Mouse (Mus musculus): Measurements from ENCODE around the gene Rwdd2a.

Rwdd2a gene

DNA sequence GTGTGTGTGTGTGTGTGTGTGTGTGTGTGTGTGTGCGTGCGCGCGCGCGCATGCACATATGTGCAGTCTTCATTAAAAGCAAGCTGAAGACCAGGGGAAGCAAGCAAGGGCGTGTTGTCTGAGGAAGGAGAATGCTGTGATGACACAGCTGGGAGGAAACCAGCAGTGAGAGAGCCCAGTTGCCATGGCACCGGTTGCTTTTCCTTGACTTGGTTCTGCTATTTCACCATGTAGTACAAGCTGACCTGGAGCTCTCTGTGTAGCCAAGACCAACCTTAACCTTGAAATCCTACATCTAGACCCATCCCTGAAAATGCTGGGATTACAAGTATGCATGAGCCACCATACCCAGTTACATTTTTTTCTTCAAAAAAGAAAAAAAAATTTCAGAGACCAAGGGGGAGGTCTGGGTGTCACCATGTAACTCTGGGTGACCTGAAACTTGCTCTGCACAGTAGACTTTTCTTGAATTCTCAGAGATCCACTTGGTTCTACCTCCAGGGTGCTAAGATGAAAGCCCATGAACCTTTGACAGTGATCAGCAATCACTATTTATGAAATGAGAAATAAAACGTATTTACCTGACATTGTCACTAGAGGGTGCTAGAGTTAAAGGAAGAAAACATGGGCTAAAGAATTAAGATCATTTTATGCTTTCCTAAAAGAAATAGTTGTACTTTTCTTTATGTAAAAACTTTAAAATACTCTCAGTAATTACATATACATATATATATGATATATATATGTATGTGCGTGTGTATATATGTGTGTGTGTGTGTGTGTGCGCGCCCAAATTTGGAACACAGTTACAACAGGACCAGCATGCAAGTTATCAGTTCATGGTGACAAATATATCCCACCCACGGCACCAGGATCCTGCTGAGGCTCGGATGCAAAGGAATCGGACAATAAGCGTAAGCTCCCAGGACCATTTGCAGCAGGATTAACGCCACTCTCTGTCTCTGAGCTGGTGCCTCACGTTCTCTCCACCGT is 21.2 kb downstream of the Rwdd2a start:
- in situ Hi-C loops (cut with MboI), result loop anchor here (25.0 kb wide), 1 partner anchor 644 kb away; no protein-coding TSS in a partner anchor

DNA sequence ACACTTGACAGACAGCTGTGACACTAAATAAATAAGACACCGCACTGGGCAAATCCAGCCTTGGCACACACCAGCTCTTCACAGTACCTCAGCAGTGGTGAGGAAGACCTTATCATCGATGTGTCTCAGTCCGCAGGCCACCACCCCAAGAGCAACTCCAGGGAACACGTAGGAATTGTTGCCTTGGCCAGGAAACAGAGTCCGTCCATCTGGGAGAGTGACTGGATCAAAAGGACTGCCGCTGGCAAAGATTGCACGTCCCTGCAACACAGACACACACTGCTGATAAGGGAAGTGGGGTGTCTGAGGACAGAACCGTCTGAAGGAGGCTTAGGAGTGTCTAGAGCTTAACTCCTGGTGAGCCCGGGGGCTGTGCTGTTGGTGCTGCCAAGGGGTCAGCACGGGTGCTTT is 22.6 kb downstream of the Rwdd2a start:
- in situ Hi-C loops (cut with MboI), result loop anchor here (25.0 kb wide), 1 partner anchor 643 kb away; no protein-coding TSS in a partner anchor

DNA sequence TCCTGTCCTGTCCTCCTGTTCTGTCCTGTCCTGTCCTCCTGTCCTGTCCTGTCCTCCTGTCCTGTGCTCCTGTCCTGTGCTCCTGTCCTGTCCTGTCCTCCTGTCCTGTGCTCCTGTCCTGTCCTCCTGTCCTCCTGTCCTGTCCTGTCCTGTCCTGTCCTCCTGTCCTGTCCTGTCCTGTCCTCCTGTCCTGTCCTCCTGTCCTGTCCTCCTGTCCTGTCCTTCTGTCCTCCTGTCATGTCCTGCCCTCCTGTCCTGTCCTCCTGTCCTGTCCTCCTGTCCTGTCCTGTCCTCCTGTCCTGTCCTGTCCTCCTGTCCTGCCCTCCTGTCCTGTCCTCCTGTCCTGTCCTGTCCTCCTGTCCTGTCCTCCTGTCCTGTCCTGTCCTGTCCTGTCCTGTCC is 25.2 kb downstream of the Rwdd2a start:
- in situ Hi-C loops (cut with MboI), result loop anchor here (25.0 kb wide), 1 partner anchor 640 kb away; no protein-coding TSS in a partner anchor

DNA sequence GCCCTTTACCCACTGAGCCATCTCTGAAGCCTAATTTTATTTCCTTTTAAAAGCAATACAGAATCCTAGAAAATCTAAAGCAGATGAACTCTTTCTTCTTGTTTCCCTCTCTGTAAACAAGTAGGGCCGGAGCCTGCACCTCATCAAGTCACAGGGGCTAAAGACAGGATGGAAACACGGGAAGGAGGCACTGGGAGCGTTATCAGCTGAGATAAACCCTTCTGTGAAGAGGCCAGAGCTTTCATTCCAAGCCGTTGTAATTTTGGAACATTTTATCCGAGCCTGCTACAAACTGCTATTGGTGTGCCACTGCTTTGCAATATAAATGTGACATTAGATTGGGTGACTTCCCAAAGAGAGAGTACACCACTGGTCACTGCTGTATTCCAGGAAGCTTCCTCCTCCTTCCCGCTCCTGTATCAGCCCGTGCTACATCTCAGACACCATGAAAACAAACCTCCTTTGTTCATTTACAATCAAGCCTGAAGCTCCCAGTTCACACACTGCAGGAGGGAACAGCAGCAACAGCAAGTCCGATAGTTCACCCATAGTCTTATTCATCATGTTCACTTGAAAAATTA is 28.0 kb downstream of the Rwdd2a start:
- in situ Hi-C loops (cut with MboI), result loop anchor here (25.0 kb wide), 1 partner anchor 637 kb away; no protein-coding TSS in a partner anchor

- in situ Hi-C loops (cut with MboI), result no loop called here
These were observed 34.0 kb downstream of the Rwdd2a start for GRCm38 (mm10) chr9:86605776-86606175.

DNA sequence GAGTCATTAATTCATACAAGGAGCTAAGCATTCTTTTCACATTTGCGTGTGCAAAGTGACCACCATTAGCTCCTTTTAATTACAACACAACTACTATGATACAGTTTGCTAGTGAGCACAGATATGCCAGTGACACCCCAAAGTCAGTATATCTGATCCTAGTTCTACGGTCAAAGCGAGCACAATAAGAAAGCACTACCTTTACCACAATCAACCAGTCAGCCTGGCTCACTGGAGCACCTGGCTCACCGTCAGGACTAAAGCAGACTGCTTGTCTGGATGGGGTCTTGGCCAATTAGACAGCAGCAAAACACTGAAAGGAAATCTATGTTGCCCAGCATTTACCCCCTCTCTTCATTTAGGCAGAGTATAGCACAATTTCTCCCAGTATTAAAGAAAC is 40.3 kb downstream of the Rwdd2a start:
- in situ Hi-C loops (cut with MboI), result no loop called here

DNA sequence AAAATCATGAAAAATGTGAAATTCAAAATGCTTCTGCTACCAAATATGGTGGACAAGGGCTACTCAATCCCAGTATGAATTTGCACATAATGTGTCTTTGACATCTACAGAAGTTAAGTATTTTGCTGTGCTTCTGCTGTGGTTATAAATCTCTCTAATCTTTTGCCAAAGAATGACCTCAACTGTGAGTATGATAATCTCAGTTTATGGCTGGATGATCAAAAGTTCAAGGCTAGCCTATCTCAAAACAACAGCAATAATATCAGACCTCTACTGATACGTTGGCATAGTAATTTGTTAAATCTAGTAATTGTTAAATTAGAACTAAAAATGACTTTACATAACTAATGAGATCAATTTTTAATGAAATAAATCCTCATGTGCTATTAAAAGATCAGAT is 44.0 kb downstream of the Rwdd2a start:
- in situ Hi-C loops (cut with MboI), result no loop called here

GRCm38 (mm10) chr9:86617837-86618492 is 46.2 kb downstream of the Rwdd2a start:
- in situ Hi-C loops (cut with MboI), result no loop called here

GRCm38 (mm10) chr9:86619341-86620139 is 47.7 kb downstream of the Rwdd2a start:
- in situ Hi-C loops (cut with MboI), result no loop called here

GRCm38 (mm10) chr9:86622062-86622461 is 50.3 kb downstream of the Rwdd2a start:
- in situ Hi-C loops (cut with MboI), result no loop called here

DNA sequence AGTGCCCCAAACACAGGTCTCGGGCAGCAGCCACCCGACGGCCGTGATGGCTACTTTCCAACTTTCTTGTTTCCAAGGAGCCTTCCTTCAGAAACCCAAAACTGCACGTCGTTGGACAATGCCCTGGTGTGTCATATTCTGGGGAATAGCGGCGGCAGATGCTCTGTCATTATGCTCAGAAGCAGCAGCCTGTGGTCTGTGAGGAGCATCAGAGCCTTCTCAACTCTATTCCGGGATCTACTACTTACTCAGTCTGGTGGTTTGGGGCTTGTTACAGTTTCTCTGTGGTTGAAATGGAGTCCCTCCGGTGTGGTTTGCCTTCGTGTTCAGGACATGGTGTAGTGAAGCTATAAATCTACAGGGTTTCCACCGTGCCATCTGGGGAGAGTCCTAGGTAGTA is 52.2 kb downstream of the Rwdd2a start:
- in situ Hi-C loops (cut with MboI), result no loop called here

Data from mature B cell (primary cell).